Mouse (Mus musculus) heart, adult 9 months (tissue): ENCODE data around the gene Atf7ip.
"Not testable (repeated sequence)": the region's sequence is repeated elsewhere in the genome, so short reads cannot be mapped to it uniquely, and the experiment has no call there.

Experiments
- DNase-seq, 2 experiments: peaks; one replicate each; pipeline ENCODE4 v3.0.0; 2022; ENCODE audit warnings: low spot score in 2 of 2

Gene Atf7ip

GRCm38 (mm10) chr6:136505867-136506266 lies at the start of gene Atf7ip:
Gene Atf7ip (plus strand): TSS chr6:136506167.
- not testable (repeated sequence) for DNase-seq

- DNase-seq = no peak
Observed at GRCm38 (mm10) chr6:136456302-136456701, 49.7 kb upstream of the Atf7ip start.

GRCm38 (mm10) chr6:136459156-136459555 lies 46.8 kb upstream of the Atf7ip start:
- DNase-seq = no peak

- DNase-seq = no peak
Observed at GRCm38 (mm10) chr6:136463491-136463890, 42.5 kb upstream of the Atf7ip start.

GRCm38 (mm10) chr6:136464121-136464621 lies 41.8 kb upstream of the Atf7ip start:
- DNase-seq = peak in 1 of 2 experiments; percentile 50

GRCm38 (mm10) chr6:136465021-136465420 lies 40.9 kb upstream of the Atf7ip start:
- no peak for DNase-seq

- peak; percentile 53 to 75 for DNase-seq
Observed at GRCm38 (mm10) chr6:136465959-136466381, 40.0 kb upstream of the Atf7ip start.

- peak; percentile 60 to 82 for DNase-seq
Observed at GRCm38 (mm10) chr6:136466956-136467750, 38.8 kb upstream of the Atf7ip start.

GRCm38 (mm10) chr6:136467837-136468236 lies 38.1 kb upstream of the Atf7ip start:
- no peak for DNase-seq

GRCm38 (mm10) chr6:136468401-136468912 lies 37.5 kb upstream of the Atf7ip start:
- peak; percentile 95 to 96 for DNase-seq

GRCm38 (mm10) chr6:136468974-136469792 lies 36.8 kb upstream of the Atf7ip start:
- no peak for DNase-seq

- DNase-seq = no peak
Observed at GRCm38 (mm10) chr6:136469807-136470206, 36.2 kb upstream of the Atf7ip start.

- peak; percentile 88 to 89 for DNase-seq
Observed at GRCm38 (mm10) chr6:136470321-136471230, 35.4 kb upstream of the Atf7ip start.

GRCm38 (mm10) chr6:136471601-136472000 lies 34.4 kb upstream of the Atf7ip start:
- peak in 1 of 2 experiments; percentile 42 for DNase-seq

- DNase-seq = no peak
Observed at GRCm38 (mm10) chr6:136472779-136473178, 33.2 kb upstream of the Atf7ip start.

GRCm38 (mm10) chr6:136473472-136474129 lies 32.4 kb upstream of the Atf7ip start:
- no peak for DNase-seq

GRCm38 (mm10) chr6:136475171-136475860 lies 30.7 kb upstream of the Atf7ip start:
- DNase-seq = no peak

GRCm38 (mm10) chr6:136477878-136478277 lies 28.1 kb upstream of the Atf7ip start:
- DNase-seq = peak in 1 of 2 experiments; percentile 22

GRCm38 (mm10) chr6:136483531-136483930 lies 22.4 kb upstream of the Atf7ip start:
- no peak for DNase-seq

GRCm38 (mm10) chr6:136484093-136484492 lies 21.9 kb upstream of the Atf7ip start:
- DNase-seq = no peak
